Mouse (Mus musculus) limb, embryonic 14.5 days (tissue): ENCODE results near the gene Tlk1. TPM values are rescaled to one million over a fixed set of nuclear protein-coding genes. Genes with fewer than 3 reads are reported as not detected.
A peak's percentile ranks its signal among the peaks of the same experiment; 100 is the strongest.

Experiments
- ATAC-seq: fragments of 200-750 bp; cut with Nextera tagmentation; 2 replicates; pipeline ENCODE4 v1.8.0; 2017; ENCODE audit warnings: low read depth, moderate number of reproducible peaks, moderate TSS enrichment; ENCODE audit not compliant: low FRiP score
- DNase-seq: peaks from one replicate; pipeline ENCODE4 v3.0.0-alpha.2; 2015; ENCODE audit warnings: low spot score
- H3K27ac ChIP-seq: fragments of 300-500 bp; sonication (generic); replicated peaks from 2 replicates; pipeline ENCODE4 v1.5.1; 2014; ENCODE audit warnings: low read depth, mild to moderate bottlenecking, low read length, moderate library complexity, mixed read lengths
- H3K27me3 ChIP-seq: fragments of 300-500 bp; sonication (generic); 2 replicates; pipeline ENCODE4 v1.6.1; 2014; ENCODE audit warnings: low read length, mixed read lengths; ENCODE audit not compliant: control insufficient read depth, insufficient read depth
- H3K36me3 ChIP-seq: fragments of 300-500 bp; sonication (generic); 2 replicates; pipeline ENCODE4 v1.6.1; 2014; ENCODE audit warnings: mild to moderate bottlenecking, low read length, moderate library complexity, mixed read lengths; ENCODE audit not compliant: control insufficient read depth, insufficient read depth
- H3K4me1 ChIP-seq: fragments of 300-500 bp; sonication (generic); 2 replicates; pipeline ENCODE4 v1.6.1; 2014; ENCODE audit warnings: antibody characterized with exemption, low read length, mixed read lengths; ENCODE audit not compliant: control insufficient read depth, insufficient read depth
- H3K4me2 ChIP-seq: fragments of 300-500 bp; sonication (generic); replicated peaks from 2 replicates; pipeline ENCODE4 v1.6.1; 2014; ENCODE audit warnings: low read depth, mild to moderate bottlenecking, low read length, moderate library complexity; ENCODE audit not compliant: severe bottlenecking
- H3K4me3 ChIP-seq: fragments of 300-500 bp; sonication (generic); replicated peaks from 2 replicates; pipeline ENCODE4 v1.5.1; 2014; ENCODE audit warnings: low read length
- H3K9ac ChIP-seq: fragments of 300-500 bp; sonication (generic); 2 replicates; pipeline ENCODE4 v1.6.1; 2014; ENCODE audit warnings: mild to moderate bottlenecking, low read depth, low read length, moderate library complexity; ENCODE audit not compliant: severe bottlenecking
- H3K9me3 ChIP-seq: fragments of 300-500 bp; sonication (generic); 2 replicates; pipeline ENCODE4 v1.6.1; 2016; ENCODE audit warnings: low read length; ENCODE audit not compliant: control insufficient read depth
- POLR2A ChIP-seq: fragments of 200-500 bp; IDR thresholded peaks from 2 replicates; pipeline ENCODE4 v1.8.0; 2012; ENCODE audit warnings: inconsistent platforms, mild to moderate bottlenecking, moderate library complexity, borderline replicate concordance; ENCODE audit not compliant: insufficient read depth, insufficient read length; ENCODE audit errors: extremely low read depth
- WGBS: fragments of 180-500 bp; shearing (Covaris S2); extraction: QIAGEN DNeasy Blood & Tissue Kit; methylation state at CpG from one replicate; pipeline ENCODE4 v1.1.7; 2014; 5-methylcytosine and 5-hydroxymethylcytosine counted together
- polyA plus RNA-seq, 2 experiments: library from polyadenylated mRNA; depleted of rRNA in 1 of 2; stranded (reverse) in 1 of 2; unstranded in 1 of 2; fragments of >200 nt; fragmentation: Nextera tagmentation in 1 of 2; extraction: Ambion mirVana in 1 of 2; gene quantifications; 2 replicates each; pipeline versions ENCODE4 v1.2.1 to v1.2.3; 2012 to 2014

The Tlk1 gene
- polyA plus RNA-seq, 2 experiments, result 34.1 to 39.1 TPM

DNA sequence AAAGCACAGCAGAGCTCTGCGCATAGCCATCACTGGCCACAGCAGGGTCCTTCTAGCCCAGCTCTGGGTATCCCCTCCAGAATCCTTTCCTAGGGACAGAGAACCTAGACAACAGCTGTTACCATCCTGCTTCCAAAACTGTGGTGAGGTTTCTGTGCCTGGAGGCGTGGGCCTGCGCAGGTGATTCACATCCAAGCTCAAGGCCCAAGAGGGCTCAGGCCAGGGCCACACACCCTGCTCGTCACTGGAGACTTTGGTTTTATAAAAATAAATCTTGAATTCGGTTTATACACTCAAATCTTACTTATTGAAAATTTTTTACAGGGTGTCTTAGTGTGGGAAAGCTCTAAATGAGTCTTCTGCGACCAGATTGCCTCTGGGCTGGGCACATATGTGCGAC is 115.3 kb downstream of the Tlk1 start:
- no peak for TF ChIP-seq POLR2A
- 85% methylated on average over 7 of the region's 7 CpGs for WGBS

DNA sequence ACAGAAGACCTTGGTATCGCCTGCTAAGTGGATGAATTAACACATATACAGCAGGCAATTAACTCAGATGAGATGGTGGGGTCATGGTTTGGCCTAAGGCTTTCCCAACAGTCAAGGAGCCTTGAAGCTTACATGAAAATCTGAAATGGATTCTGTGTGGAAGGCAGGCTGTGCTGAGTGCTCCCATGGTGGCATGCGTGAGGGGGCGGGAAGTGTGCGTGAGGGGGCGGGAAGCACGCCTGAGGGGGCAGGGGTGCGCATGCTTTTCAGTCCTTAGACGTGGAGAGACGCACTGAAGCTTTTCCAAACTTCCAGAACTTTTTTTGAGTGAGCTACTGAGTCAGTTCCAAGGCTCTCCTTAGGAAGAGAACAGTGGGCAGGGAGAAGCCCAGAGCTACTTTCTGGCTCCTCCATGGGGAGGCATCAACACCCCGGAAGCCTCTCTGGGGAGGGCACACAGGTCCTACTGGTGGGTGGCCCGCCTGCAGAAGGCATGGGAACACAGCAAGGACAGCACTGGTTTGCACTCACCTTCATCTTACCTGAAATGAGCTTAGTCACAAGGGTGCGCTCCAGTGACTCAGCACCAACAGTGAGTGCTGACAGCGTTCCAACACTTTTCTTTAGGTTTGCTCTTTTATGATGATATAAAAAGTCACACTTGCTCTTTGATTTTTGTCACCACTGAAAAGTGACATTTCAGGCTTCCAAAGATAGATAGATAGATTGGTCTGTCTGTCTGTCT is 116.4 kb downstream of the Tlk1 start:
- ATAC-seq, result no peak
- WGBS, result 74% methylated on average over 13 of the region's 13 CpGs
- Histone ChIP-seq H3K4me3 (no peak overlapping the region), H3K4me2 (no peak overlapping the region), H3K27ac (no peak overlapping the region), H3K9ac (no peak overlapping the region), H3K36me3 (peaks cover 33% of the 10 kb centered on the region), H3K27me3 (no peaks in the 10 kb centered on the region), H3K9me3 (no peaks in the 10 kb centered on the region), H3K4me1 (peaks cover 4% of the 10 kb centered on the region)
- DNase-seq, result no peak
- TF ChIP-seq POLR2A, result no peak

More for the DNA sequence above, 115.3 kb downstream of the Tlk1 start:
- DNase-seq (no peak), ATAC-seq (no peak)
- H3K27me3 ChIP-seq, result no peaks in the 10 kb centered on the region
- peaks cover 4% of the 10 kb centered on the region for H3K4me1 ChIP-seq
- peaks cover 44% of the 10 kb centered on the region for H3K36me3 ChIP-seq
- no peak overlapping the region for H3K27ac ChIP-seq
- H3K9ac ChIP-seq, result no peak overlapping the region
- no peak overlapping the region for H3K4me3 ChIP-seq
- no peaks in the 10 kb centered on the region for H3K9me3 ChIP-seq
- H3K4me2 ChIP-seq, result no peak overlapping the region

DNA sequence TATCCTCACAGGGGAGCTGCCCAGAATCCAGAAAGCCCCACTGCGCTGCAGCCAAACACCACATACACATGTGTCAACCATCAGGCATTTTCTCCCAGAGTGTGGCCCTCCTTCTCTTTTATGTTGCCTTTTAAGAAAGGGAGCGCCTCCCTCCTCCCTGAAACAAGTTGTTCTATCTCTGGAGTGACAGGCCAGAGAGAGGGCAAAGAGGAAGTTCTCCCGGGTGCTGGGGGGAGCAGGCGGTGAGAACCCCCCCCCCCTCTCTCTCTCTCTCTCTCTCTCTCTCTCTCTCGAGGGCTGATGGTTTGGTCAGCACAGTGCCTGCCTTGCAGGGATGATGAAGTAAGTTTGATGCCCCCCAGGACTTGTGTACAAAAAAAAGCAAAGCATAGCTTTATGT is 123.1 kb downstream of the Tlk1 start:
- H3K4me3 ChIP-seq, result no peak overlapping the region
- H3K9ac ChIP-seq, result 0 out of 2 replicates have a peak overlapping the region, but pooled peaks have one; percentile 12
- 31% methylated on average over 5 of the region's 5 CpGs for WGBS
- no peak overlapping the region for H3K4me2 ChIP-seq
- DNase-seq (peak; percentile 13), ATAC-seq (no peak)
- H3K27me3 ChIP-seq, result no peaks in the 10 kb centered on the region
- H3K36me3 ChIP-seq, result no peaks in the 10 kb centered on the region
- TF ChIP-seq POLR2A, result no peak
- peaks cover 4% of the 10 kb centered on the region for H3K4me1 ChIP-seq
- no peak overlapping the region for H3K27ac ChIP-seq
- no peaks in the 10 kb centered on the region for H3K9me3 ChIP-seq

DNA sequence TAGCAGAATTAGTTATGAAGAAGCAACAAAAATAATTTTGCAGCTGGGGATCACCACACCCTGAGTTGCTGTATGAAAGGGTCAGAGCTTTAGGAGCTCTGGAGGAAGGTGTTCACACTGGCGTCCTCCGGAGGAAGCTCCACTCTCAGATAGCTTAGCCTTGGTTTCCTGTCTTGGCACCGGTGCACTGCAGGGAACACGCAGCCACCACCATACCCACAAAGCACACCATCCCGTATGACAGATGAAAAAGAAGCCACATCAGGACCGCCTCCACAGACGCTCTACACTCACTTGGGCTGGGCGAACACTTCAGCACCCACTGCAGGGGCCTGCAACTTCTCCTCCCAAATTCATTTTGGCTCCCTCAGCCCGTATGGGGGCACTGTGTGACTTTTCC is 124.0 kb downstream of the Tlk1 start:
- no peak for TF ChIP-seq POLR2A
- Histone ChIP-seq H3K27me3 (no peaks in the 10 kb centered on the region), H3K4me3 (no peak overlapping the region), H3K9me3 (no peaks in the 10 kb centered on the region), H3K27ac (no peak overlapping the region), H3K36me3 (no peaks in the 10 kb centered on the region), H3K4me2 (no peak overlapping the region), H3K4me1 (no peaks in the 10 kb centered on the region), H3K9ac (no peak overlapping the region)
- 67% methylated on average over 9 of the region's 9 CpGs for WGBS
- ATAC-seq (no peak), DNase-seq (no peak)

DNA sequence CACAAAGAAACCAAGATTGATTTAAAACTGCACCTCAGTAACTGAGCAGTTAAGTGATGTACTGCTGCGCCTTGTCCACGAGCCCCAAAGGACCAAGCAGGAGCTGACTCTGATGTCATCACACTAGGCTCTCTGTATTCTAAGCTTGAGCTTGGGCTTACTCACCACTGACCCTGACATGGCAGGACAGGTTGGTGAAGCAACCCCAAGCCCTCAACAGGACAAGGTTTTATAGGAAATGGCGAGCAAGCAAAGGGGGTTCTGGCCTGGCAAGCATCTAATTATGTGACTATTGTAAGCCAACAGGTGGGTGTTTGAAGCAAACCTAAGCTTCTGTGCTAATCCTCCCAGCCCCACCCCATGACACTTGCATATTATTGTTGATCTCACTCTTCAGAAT is 124.7 kb downstream of the Tlk1 start:
- Histone ChIP-seq H3K27ac (no peak overlapping the region), H3K9me3 (no peaks in the 10 kb centered on the region), H3K4me2 (no peak overlapping the region), H3K9ac (no peak overlapping the region), H3K36me3 (no peaks in the 10 kb centered on the region), H3K4me3 (no peak overlapping the region), H3K4me1 (no peaks in the 10 kb centered on the region), H3K27me3 (no peaks in the 10 kb centered on the region)
- no peak for TF ChIP-seq POLR2A
- WGBS, result 83% methylated on average over 3 of the region's 3 CpGs
- ATAC-seq (no peak), DNase-seq (no peak)
